Mouse (Mus musculus) kidney, embryonic 15.5 days (tissue): ENCODE data around the gene Ep400. TPM values are rescaled to one million over a fixed set of nuclear protein-coding genes. Genes with fewer than 3 reads are reported as not detected.

ENCODE experiments used
- microRNA-seq: library from miRNA; unstranded; fragments of <30 nt; microRNA quantifications from one replicate; pipeline ENCODE4, GENCODE M21; 2016
- polyA plus RNA-seq: library from polyadenylated mRNA; unstranded; fragments of >200 nt; fragmentation: Nextera tagmentation; extraction: Ambion mirVana; gene quantifications from 2 replicates; pipeline ENCODE4 v1.2.1, GENCODE M21; 2015

Ep400 gene
- polyA plus RNA-seq, 1 experiment from 2014 or later = 47.5 TPM

Small RNA genes lying within 50 kb of the gene (microRNA-seq; reads per million reads assigned to microRNA genes)
- 0.44 reads per million for gene Mir7026

Other genes starting within 250 kb of the Ep400 start
- gene Galnt9, start 226.4 kb downstream of the Ep400 start, polyA plus RNA-seq = 0.40 and 0.51 TPM in 2 replicates
- gene Noc4l, start 117.3 kb downstream of the Ep400 start, polyA plus RNA-seq = 54.0 and 62.4 TPM in 2 replicates
- gene Ddx51, start 117.3 kb downstream of the Ep400 start, polyA plus RNA-seq = 23.7 and 28.2 TPM in 2 replicates
- gene Pus1, start 9.9 kb upstream of the Ep400 start, polyA plus RNA-seq = 41.6 and 42.8 TPM in 2 replicates
- gene Ulk1, start 39.4 kb upstream of the Ep400 start, polyA plus RNA-seq = 16.2 and 19.3 TPM in 2 replicates
- gene Hscb, start 69.1 kb upstream of the Ep400 start, polyA plus RNA-seq = 31.5 and 35.8 TPM in 2 replicates
- gene Chek2, start 69.3 kb upstream of the Ep400 start, polyA plus RNA-seq = 36.3 and 36.8 TPM in 2 replicates
- 13.9 and 14.4 TPM in 2 replicates for gene Ttc28, start 109.1 kb upstream of the Ep400 start, polyA plus RNA-seq